Mouse (Mus musculus) heart, postnatal 0 days (tissue): ENCODE results near the gene Pga5.

Experiments used
- CTCF ChIP-seq: IDR thresholded peaks from 2 replicates; pipeline ENCODE4 v1.5.1; 2016; ENCODE audit warnings: antibody characterized with exemption, control low read depth, low read depth
- EP300 ChIP-seq: IDR thresholded peaks from 2 replicates; pipeline ENCODE4 v1.6.1; 2016; ENCODE audit warnings: antibody characterized with exemption, low read depth

DNA sequence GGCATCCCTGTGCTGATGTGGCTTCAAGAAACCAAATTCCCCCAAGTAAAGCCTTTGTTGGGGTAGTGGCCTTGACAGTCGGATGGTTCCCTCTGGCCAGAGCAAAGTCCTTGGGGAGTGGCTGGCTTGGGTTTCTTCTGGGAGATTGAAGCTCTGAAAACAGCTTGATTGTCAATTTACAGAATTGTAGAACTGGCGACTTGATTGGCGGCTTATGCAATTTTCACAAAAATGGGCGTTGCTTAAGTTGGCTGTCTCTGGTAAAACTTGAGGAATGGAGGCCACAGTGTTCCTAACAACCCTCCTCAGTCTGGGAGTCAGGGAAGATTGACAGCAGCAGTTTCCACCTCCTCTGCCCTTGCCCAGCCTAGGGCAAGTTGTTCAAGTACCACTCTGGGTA, 14.5 kb upstream of the Pga5 start:
- TF ChIP-seq CTCF (no peak), EP300 (no peak)
